Mouse (Mus musculus) heart, adult 18-20 months (tissue): ENCODE measurements around the gene Gm14569. TPM values are rescaled to one million over a fixed set of nuclear protein-coding genes. Genes with fewer than 3 reads are reported as not detected.

ENCODE experiments used
- DNase-seq, 2 experiments: peaks; one replicate each; pipeline ENCODE4 v3.0.0; 2021 to 2022; ENCODE audit warnings: mixed read lengths in 1 of 2
- long read RNA-seq, 2 experiments: library from polyadenylated mRNA; stranded (forward); transcript quantifications; one replicate each; pipeline ENCODE4 v2.0.0; 2021
- total RNA-seq, 2 experiments: library from RNA; stranded (reverse); gene quantifications; 2 replicates each; pipeline ENCODE4 v1.2.3; 2021

The Gm14569 gene
- not detected for total RNA-seq
- long read RNA-seq, experiment 1, result 0 reads
- long read RNA-seq, experiment 2, result 0 reads

DNA sequence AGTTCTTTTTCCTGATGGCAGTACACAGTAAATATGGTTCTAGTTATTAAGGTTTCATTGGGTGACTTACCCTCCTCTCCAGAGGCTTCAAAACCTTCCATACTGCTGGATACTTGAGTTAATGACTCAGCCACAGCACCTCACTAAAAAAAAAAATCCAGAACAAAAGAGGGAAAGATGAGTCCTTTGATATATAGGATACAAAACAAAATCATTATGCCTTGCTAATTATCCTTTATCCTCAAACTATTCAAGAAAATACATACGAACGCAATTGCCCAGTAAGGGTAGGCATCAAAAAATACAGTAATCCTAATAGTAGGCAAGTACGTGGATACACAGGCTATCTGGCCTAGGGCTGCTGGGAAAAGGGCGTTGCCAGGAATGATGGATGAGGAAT lies at the start of gene Gm14569:
TSS of gene Gm14569 (minus strand) at position 101 of the 400 bp plus-strand sequence.
- no peak for DNase-seq

DNA sequence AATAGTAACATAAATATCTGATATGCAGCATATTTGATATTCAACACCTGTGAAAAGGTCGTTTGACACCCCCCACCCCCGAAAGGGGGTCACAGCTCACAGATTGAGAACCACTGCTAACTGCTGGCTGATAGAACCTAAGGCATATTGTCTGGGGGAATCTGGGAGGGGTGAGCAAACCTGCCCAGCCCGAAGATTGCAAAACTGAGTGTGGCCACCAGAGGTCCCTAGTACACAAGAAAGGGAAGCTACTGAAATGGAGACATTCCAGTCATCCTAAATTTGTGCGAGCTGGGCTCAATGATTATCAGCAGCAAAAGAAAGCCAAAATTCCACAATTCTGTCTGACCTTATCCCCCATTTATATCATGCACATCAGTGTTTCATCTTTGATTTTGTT lies 42.9 kb upstream of the Gm14569 start:
- peak; percentile 58 to 89 for DNase-seq

DNA sequence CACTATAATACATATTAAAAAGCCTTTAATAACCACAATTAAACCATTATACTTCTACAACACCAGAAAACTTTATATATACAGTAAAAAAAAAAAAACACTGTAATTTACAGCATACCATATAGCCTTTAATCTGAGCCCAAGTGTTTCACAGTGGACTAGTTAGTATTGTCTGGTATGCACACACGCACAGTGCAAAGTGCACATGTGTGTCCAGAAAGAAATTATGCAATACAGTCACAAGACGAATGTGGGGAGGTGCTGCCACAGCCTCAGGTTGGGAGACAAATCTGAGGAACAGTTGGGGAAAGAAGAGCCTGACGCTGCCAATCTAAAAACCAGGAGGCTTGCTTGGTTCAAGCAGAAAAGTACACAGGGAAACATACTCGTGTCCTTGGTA lies 42.1 kb upstream of the Gm14569 start:
- DNase-seq, result no peak

DNA sequence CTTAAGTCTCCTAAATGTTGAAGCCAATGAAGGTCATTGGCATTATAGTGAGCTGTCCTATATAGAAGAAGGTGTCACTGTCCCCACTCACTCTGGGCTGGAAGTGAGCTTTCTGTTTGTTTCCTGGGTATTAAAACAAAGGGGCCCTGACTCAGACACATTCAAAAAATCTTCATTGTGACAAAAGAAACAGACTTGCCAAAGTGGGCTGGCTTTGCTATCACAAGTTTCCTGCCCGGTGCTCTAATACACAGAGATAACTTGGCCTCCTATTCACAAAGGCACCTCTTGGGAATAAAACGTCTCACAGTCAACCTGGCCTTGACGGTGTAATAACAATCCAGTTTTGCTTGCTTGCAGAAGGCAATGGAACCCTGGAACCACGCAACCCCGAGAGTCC lies 38.6 kb upstream of the Gm14569 start:
- DNase-seq, result peak in 1 of 2 experiments; percentile 18

DNA sequence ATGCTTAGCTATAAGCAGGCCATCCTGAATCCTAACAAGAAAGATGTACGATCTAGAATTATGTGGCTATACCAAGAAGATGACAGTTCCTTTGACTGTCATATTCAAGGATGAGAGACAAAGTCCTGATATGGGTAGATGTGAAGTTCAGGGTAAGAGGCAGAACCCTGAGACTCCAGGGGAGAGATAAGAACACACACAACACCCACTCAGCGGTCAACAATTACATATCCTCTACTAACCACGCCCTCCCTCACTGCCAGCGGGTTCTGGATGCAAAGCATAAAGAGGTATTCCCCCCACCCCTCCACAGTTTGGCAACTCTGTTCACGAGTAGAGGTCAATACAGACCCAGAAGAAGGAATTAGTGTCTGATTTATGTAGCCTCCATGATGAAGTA lies 32.1 kb upstream of the Gm14569 start:
- DNase-seq, result no peak

DNA sequence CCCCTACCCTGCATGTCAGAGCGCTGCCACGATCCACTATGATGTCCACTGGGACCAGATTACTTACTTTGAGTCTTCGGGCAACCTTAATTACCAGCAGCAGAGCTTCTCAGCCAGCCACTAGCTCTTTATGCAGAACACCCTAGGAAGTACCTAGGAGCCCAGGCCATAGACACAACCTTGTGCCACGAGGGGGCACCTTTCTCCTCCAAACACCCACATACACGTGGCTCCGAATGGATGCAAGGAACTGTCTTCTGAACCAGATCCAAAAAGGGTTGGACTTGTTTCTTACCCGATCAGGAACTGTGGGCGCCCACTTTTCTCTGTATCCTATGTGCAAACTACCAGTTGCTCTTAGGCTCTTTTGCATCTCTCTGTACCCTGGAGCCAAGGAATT lies 22.1 kb upstream of the Gm14569 start:
- no peak for DNase-seq

DNA sequence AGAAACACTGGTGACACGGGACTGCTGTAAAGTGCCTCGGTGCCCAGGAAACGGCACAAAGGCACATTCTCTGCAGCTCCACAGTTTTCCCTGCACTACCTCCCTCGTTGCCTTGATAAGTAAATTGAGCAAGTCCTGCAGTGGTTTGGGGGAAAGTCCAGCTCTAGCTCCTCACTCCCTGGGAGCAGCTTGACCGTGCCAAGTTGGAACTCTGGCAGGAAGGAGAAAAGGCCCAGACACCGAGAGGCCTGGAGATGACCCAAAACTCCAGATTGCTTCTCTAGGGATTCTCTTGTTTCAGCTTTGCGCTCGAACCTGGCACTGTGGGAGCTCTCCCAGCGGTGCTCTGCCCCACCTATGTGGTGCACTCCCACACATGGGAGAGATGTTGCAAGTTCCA lies 21.6 kb upstream of the Gm14569 start:
- peak; percentile 9 to 36 for DNase-seq

DNA sequence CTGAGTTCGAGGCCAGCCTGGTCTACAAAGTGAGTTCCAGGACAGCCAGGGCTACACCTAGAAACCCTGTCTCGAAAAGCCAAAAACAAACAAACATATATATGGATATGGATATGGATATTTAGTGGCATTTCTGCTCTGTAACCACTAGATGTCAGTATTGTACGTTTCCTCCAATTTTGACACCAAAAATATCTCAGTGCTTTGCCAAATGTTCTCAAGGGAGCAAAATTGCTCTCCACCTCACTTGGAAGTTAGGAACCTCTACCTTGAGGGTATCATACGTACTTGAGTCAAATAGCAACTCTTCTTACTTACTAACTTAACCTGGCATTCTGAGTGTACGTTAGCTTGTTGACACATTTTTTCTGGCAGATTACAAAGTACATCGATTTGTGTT lies 15.2 kb upstream of the Gm14569 start:
- peak in 1 of 2 experiments; percentile 7 for DNase-seq

DNA sequence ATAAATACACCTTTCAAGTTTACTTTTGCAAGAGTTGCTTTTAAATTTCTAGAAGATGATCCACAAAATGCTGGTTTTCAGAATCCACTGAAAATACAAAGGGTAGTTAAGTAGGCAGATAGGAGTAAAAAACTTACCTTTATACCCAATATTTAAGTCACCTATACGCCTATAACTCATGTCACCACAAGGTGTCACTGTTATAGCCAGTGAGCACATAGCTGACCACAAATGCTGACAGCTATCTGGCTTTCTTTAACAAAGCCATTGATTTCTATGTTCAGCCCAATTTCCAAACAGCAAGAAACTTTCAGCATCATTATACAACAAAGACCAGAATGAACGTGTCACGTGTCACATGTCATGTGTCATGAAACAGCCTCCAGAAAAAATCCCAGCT lies 2.1 kb downstream of the Gm14569 start:
- DNase-seq, result no peak

DNA sequence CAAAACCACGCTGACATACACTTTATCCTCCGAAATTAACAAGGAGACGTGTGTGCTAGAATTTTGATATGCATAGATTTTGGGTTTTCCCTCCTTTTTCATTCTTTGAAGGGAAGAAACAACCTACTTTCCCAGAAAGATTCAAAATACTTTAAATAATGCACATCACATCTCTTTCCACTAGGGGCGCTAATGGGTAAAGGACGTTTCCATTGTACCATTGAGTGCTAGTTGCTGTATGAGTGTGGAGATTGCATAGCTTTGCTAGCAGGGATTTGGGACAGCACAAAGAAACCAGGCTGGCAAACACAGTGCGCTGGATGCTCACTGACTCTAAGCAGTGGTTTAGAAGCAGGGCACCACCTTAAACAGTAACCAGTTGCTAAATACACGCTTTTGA lies 3.6 kb downstream of the Gm14569 start:
- DNase-seq, result peak in 1 of 2 experiments; percentile 9

DNA sequence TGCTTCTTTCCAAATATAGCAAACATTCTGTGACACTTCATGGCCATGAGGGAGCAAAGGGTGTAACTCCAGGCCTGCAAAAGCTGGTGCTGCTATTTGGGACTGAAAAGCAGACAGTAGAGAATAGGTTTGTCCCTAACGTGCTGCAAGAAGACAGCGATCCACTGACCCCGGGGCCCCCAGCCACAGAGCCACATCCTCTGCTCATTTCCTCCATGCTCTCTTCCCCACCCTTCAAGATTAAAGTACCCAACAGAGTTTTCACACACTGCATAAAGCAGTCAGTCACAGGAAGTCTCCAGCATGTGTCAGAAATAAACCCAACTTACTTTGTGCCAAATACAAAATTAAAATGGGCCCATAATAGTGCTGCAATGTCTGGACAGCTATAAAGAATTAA lies 16.8 kb downstream of the Gm14569 start:
- no peak for DNase-seq

DNA sequence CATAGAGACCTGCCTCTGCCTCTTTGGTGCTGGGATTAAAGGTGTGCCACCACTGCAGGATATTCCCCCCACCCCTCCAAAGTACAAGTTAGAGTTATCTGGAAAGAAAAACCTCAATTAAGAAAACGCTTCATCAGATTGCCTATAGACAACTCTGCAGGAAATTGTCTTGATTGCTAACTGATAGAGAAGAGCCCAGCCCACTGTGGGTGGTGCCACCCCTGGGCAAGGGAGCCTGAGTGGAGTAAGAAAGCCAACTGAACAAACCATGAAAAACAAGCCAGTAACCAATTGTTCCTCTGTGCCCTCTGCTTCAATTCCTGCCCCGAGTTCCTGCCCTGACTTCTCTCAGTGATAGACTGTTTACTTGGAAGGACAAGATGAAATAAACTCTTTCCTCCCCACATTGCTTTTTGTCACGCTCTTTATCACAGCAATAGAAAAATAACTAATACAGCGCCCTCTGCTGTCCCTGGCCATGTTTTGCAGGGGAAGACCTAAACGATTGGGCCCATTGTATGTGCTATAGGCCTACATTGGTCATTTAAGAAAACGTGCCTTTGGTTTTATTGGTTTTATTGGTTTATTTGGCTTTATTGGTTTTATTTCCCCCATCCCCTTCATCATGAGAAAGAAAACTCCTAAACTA lies 17.4 kb downstream of the Gm14569 start:
- no peak for DNase-seq

DNA sequence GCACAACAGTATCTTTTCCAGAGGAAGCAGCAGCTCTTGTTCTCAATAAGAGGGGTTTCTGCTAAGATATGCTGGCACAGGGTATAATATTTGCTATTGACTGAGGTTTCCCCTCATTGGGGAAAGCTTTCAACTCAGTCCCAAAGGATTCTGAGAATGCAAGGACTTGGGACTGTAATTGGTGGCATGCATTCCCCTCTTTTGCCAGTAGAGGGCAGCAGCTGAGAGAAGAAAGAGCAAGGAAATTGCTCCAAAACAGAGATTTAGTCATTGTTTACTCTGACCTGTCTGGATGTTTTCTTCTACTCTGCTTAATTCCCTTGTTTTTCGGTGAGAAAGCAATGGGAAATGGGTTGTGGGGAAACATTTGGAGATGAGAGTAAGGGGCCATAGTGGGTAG lies 35.6 kb downstream of the Gm14569 start:
- DNase-seq, result peak; percentile 3 to 61

DNA sequence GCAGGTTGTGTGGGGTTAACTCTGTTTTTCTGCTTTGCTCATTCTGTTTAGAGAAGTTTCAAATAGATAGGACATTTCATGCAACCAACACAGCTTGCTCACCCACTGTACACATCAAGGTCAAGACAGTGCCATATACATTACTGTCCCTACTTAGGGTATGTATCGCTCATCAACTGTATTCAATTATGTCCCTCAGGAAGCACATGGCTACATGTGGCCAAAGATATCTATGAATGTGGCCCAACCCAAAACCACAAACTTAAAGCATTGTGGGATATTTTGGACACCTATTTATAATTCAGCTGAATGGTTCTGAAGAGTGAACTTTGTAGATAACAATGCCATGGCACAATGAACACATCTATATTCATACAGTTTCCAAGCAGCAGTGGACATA lies 53.7 kb downstream of the Gm14569 start:
- DNase-seq, result no peak

DNA sequence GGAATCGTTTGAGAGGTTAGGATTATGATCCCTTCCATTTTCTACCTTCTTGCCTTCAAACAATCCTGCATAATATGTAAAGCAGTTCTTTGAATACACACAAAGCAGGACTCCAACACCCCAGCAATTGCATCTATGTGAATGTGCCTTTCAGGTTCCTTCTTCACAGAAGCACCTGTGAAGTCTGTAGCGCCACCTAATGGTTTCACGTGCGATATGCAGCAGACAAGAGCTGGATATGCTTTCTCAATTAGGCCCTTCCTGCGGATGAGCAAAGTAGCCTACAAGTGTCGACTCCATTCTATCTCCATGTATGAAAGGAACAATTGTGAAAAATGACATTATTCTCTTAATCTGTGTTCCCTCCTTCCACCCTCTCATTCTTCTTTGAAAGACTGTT lies 56.6 kb downstream of the Gm14569 start:
- DNase-seq, result no peak

DNA sequence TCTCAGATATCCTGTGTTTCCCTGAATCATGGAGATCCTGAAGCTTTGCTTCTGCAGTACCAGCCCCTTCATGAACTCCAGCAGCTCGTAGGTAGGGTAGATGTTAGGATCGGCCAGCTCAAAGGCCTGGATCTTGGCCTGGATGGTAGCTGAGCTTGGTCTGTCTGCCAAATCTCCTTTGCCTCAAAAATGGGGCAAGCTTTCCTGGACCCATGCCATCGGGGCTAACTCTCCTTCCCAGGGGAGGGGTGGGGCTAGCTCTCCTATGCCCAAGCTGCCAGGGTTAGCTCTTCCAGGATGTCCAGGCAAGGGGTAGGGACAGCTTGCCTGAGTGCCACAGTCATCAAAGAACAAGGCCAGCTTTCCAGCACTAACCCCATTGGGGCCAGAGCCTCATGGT lies 72.5 kb downstream of the Gm14569 start:
- DNase-seq, result peak in 1 of 2 experiments; percentile 0

DNA sequence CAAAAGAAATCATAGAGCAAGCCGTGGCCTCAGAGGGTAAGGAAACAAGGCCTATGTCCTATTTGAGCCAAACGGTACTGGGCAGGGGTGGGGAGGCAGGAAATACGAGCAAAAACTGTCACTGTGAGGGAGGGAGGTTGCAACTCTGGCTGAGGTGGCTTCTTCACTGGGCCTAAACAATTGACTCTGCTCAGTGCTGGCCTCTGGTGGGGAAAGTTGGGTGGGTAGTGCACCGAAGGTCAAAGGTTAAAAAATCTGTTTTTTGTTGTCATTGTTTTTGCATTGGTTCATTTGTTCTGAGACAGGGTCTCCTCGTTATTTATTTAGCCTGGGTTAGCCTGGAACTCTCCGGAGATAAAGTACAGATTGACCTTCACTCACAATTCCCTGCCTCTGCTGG lies 89.3 kb downstream of the Gm14569 start:
- no peak for DNase-seq

DNA sequence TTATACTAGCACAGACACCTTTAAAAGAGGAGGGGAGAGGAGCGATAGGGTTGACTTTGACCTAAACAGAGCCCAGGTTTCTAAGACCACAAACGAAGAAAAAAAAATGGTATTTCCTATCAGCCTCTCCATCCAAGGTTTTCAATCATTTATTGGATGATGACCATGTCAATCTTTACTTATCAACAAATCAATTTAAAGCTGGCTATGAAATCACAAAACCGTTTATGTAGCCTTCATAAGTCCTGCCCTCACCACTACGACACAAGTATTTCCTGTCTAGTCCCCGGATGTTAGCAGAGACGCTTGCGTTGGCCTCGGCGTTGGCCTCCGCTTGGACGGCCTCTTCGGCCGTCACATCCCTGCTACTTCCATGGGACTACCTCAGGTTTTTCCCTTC lies 90.7 kb downstream of the Gm14569 start, which contains the start of gene Gm6268:
TSS of gene Gm6268 (plus strand) at position 301 of the 400 bp plus-strand sequence.
- no peak for DNase-seq

DNA sequence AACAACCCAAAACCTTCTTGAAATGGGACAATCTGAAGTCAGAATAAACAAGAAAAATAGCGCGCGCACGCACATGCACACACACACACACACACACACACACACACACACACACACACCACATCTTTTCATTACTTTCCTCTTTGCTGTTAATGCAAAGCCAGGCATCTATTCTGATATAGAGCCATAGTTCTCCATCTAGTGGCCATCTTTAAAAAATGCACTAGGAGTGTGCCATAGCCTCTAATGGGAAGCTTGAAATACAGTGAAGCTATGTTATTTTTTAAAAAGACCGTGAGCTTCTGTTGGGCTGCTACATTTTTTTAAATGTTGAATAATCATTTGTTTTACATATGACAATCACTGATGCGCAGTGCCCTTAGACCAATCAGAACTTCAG lies 98.4 kb downstream of the Gm14569 start:
- DNase-seq, result peak in 1 of 2 experiments; percentile 22

DNA sequence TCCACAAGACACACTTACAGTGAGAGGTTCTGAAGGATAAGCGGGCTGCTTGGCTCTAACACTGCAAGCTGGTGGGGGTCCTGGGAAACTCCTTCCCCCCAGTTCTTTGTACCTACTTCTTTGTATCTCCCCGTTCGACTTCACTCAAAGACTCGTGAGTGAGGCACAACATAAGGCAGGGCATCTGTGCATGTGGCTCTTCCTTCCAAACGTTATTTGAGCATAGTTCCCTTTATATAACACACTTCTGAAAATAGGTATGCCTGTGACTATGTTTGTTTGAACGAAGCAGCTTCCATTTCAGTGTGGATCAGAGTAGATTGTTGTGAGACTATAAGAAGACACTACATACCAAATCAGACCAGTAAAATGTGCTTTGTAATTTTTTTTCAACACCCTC lies 99.0 kb downstream of the Gm14569 start:
- no peak for DNase-seq

DNA sequence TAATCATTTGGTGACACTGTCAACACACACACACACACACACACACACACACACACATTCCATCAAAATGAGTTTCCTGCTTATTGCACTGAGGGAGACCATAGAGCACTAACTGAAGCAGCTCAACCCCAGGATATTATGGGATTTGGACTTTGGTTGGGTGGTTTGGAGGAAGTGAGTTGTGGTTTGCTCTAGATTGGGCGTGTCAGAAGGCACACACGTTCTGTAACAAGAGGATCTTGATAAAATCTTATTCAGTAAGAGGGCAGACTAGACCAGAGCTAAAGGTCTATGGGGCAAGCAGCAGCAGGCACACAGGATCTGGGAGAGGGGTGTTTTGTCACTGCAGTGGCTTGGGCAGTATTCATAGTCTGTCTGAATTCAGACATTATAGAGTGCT lies 101.1 kb downstream of the Gm14569 start:
- no peak for DNase-seq

DNA sequence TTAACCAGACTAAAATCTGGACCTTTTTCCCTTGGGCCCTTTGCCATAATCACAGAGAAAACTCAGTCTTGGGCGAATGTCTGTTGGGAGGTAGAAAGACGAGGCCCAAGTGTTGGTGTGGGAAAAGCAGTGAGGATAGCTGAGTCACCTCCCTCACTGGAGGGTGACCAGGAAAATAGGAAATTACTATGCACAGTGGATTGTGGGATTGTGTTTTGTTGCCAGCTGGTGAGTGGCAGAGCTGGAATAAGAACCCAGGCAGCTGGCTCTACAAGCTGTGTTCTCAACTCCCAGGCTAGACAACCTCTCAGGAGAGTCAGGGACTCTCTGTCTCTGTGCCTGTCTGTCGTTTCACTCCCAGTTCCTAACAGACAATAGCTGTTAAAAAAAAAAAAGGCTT lies 101.7 kb downstream of the Gm14569 start:
- DNase-seq, result peak in 1 of 2 experiments; percentile 12

DNA sequence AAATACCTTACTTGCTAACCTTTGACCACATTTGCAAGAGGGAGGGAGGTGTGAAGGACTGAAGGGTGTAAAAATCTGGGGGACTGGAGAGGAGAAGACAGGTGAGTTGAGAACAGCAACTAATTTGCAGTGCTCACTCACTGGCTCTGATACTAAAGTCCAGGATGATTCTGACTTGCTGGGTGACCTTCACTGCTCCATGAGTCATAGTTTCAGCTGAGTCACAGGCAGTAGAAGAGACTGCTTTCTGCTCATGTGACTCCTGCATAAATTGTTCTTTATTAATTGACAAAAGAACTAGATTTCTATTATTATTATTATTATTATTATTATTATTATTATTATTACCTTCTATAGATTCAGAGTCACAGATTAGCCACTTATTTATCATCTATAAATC lies 106.3 kb downstream of the Gm14569 start:
- DNase-seq, result no peak
